Mouse (Mus musculus) MEL (cell line): ENCODE results near the gene Sytl3.
"Not testable (repeated sequence)": the region's sequence is repeated elsewhere in the genome, so short reads cannot be mapped to it uniquely, and the experiment has no call there.

Experiments
- CHD1 ChIP-seq: IDR thresholded peaks from 2 replicates; pipeline ENCODE4 v1.6.1; 2012; ENCODE audit warnings: low read depth, mild to moderate bottlenecking, inconsistent platforms, low read length, improper control_type of control experiment
- CTCF ChIP-seq, 3 experiments: IDR thresholded peaks in 2 of 3; conservative IDR thresholded peaks in 1 of 3; 2 replicates each; pipeline ENCODE4 v1.5.1; 2011 to 2012; ENCODE audit warnings: low read length in 3 of 3, low read depth in 2 of 3, mild to moderate bottlenecking in 2 of 3, improper control_type of control experiment in 1 of 3, inconsistent platforms in 1 of 3, mixed read lengths in 1 of 3, moderate library complexity in 1 of 3; ENCODE audit not compliant: control insufficient read depth in 1 of 3, insufficient read depth in 1 of 3, poor library complexity in 1 of 3, severe bottlenecking in 1 of 3
- MYB ChIP-seq: IDR thresholded peaks from 2 replicates; pipeline ENCODE4 v1.6.1; 2011; ENCODE audit warnings: mild to moderate bottlenecking, low read depth, low read length, improper control_type of control experiment
- TAL1 ChIP-seq: IDR thresholded peaks from 2 replicates; pipeline ENCODE4 v1.6.1; 2012; ENCODE audit warnings: mild to moderate bottlenecking, inconsistent platforms, low read length, moderate library complexity, mixed read lengths
- USF1 ChIP-seq: IDR thresholded peaks from 2 replicates; pipeline ENCODE4 v1.6.1; 2014; ENCODE audit warnings: low read depth, mild to moderate bottlenecking, inconsistent platforms, low read length, improper control_type of control experiment, moderate library complexity

- TF ChIP-seq TAL1, USF1, CHD1, MYB: not testable (repeated sequence)
- TF ChIP-seq CTCF (IDR thresholded peaks at IDR 0.05 in 2 of 3, conservative IDR thresholded peaks at IDR 0.05 in 1 of 3; ENCODE audit: control insufficient read depth in 1 of 3, insufficient read depth in 1 of 3, low read depth in 2 of 3, low read length in 3 of 3, poor library complexity in 1 of 3, severe bottlenecking in 1 of 3), result peak; percentile 33 to 66 (median 44); a peak in 5 of 6 replicates
Observed at GRCm38 (mm10) chr17:6697224-6697775, 38.4 kb downstream of the Sytl3 start.
